Mouse (Mus musculus) NIH3T3 (cell line): ENCODE measurements around the gene Mapk7.
A peak's percentile ranks its signal among the peaks of the same experiment; 100 is the strongest.

ENCODE experiments used
- DNase-seq: peaks from one replicate; pipeline ENCODE4 v3.0.0-alpha.2; 2012; ENCODE audit warnings: low read depth

The Mapk7 gene

GRCm38 (mm10) chr11:61494129-61494997, at the start of gene Mapk7:
TSS of gene Mapk7 (minus strand) at chr11:61494406.
- peak; percentile 100 for DNase-seq

GRCm38 (mm10) chr11:61541106-61541505, 46.9 kb upstream of the Mapk7 start:
- no peak for DNase-seq

GRCm38 (mm10) chr11:61540642-61541041, 46.4 kb upstream of the Mapk7 start:
- no peak for DNase-seq

GRCm38 (mm10) chr11:61537362-61537761, 43.2 kb upstream of the Mapk7 start:
- no peak for DNase-seq

- DNase-seq, result no peak
Observed at GRCm38 (mm10) chr11:61536952-61537351, 42.7 kb upstream of the Mapk7 start.

- DNase-seq, result no peak
Observed at GRCm38 (mm10) chr11:61535530-61535929, 41.3 kb upstream of the Mapk7 start.

- DNase-seq, result no peak
Observed at GRCm38 (mm10) chr11:61533571-61533970, 39.4 kb upstream of the Mapk7 start.

GRCm38 (mm10) chr11:61532820-61533219, 38.6 kb upstream of the Mapk7 start:
- peak; percentile 50 for DNase-seq

- no peak for DNase-seq
Observed at GRCm38 (mm10) chr11:61529268-61529713, 35.1 kb upstream of the Mapk7 start.

- DNase-seq, result peak; percentile 68
Observed at GRCm38 (mm10) chr11:61526872-61527271, 32.7 kb upstream of the Mapk7 start.

GRCm38 (mm10) chr11:61519484-61520107, 25.4 kb upstream of the Mapk7 start:
- DNase-seq, result no peak

GRCm38 (mm10) chr11:61518871-61519270, 24.7 kb upstream of the Mapk7 start:
- DNase-seq, result no peak

- DNase-seq, result peak; percentile 63
Observed at GRCm38 (mm10) chr11:61517971-61518370, 23.8 kb upstream of the Mapk7 start.

- DNase-seq, result peak; percentile 70
Observed at GRCm38 (mm10) chr11:61514953-61515352, 20.7 kb upstream of the Mapk7 start.

- DNase-seq, result peak; percentile 98
Observed at GRCm38 (mm10) chr11:61504713-61505257, 10.6 kb upstream of the Mapk7 start, which contains the start of gene B9d1. TSS of gene B9d1 (plus strand) at chr11:61505144.

- DNase-seq, result no peak
Observed at GRCm38 (mm10) chr11:61503933-61504332, 9.7 kb upstream of the Mapk7 start.

- no peak for DNase-seq
Observed at GRCm38 (mm10) chr11:61498736-61499504, 4.7 kb upstream of the Mapk7 start.

GRCm38 (mm10) chr11:61497490-61497889, 3.3 kb upstream of the Mapk7 start:
- DNase-seq, result no peak

- no peak for DNase-seq
Observed at GRCm38 (mm10) chr11:61495528-61495927, 1.3 kb upstream of the Mapk7 start.

GRCm38 (mm10) chr11:61493525-61494128, 579 bp downstream of the Mapk7 start:
- peak; percentile 49 for DNase-seq

- no peak for DNase-seq
Observed at GRCm38 (mm10) chr11:61492749-61493401, 1.3 kb downstream of the Mapk7 start.
